9 mouse cellular contexts compared by ENCODE assay signal in genomic region chr9:106172527-106172926, GRCm38 (mm10). TPM values are rescaled to one million over a fixed set of nuclear protein-coding genes. Genes with fewer than 3 reads are reported as not detected.
DNase-seq lines count a peak whose midpoint lies in the region; ATAC-seq and TF ChIP-seq lines count a peak whose summit lies in the region.
"Had no signal": no experiment of that assay in that cellular context is flagged by ENCODE, and none has a peak within 500 bp of the region (broad histone marks: within the 10 kb centered on the region; RNA-seq: fewer than 3 reads in every experiment).

No protein-coding gene starts in this region.

- no peak overlapping the region; the same call in 1 of the 2 replicates for H3K27ac ChIP-seq in lung, embryonic 15.5 days
- no peak overlapping the region for H3K27ac ChIP-seq in embryonic fibroblast, embryonic 13.5 days (ENCODE audit: insufficient read depth, low read length)
- no peak overlapping the region for H3K27ac ChIP-seq in limb, embryonic 11.5 days (replicated peaks; ENCODE audit: low read depth, low read length)
- no peak overlapping the region for H3K27ac ChIP-seq in neural tube, embryonic 15.5 days (replicated peaks)

- 2% methylated on average over 3 of the region's 3 CpGs for WGBS in lung, embryonic 15.5 days
- WGBS in limb, embryonic 11.5 days: 50% methylated on average over 3 of the region's 3 CpGs
- 30% methylated on average over 3 of the region's 3 CpGs for WGBS in neural tube, embryonic 15.5 days

- peak overlapping the region; percentile 85 for H3K4me2 ChIP-seq in lung, embryonic 15.5 days
- peak overlapping the region; percentile 54 for H3K4me2 ChIP-seq in limb, embryonic 11.5 days (ENCODE audit: low read depth, severe bottlenecking)
- peak overlapping the region; percentile 62 for H3K4me2 ChIP-seq in neural tube, embryonic 15.5 days

- H3K4me1 ChIP-seq in lung, embryonic 15.5 days: peaks cover 29% of the 10 kb centered on the region
- H3K4me1 ChIP-seq in embryonic fibroblast, embryonic 13.5 days (ENCODE audit: control insufficient read depth, insufficient read depth, low read length): peaks cover 7% of the 10 kb centered on the region
- H3K4me1 ChIP-seq in limb, embryonic 11.5 days (ENCODE audit: control insufficient read depth, insufficient read depth, low read length): peaks cover 29% of the 10 kb centered on the region
- H3K4me1 ChIP-seq in neural tube, embryonic 15.5 days: peaks cover 48% of the 10 kb centered on the region

- DNase-seq in lung, adult 18-20 months: no peak
- no peak for DNase-seq in limb, embryonic 11.5 days (ENCODE audit: low spot score)
- no peak for DNase-seq in thymus, adult 18-20 months
- no peak for DNase-seq in cerebellum, postnatal 10 days
- DNase-seq in right cerebral cortex, postnatal 14 days: no peak
- DNase-seq: layer of hippocampus, postnatal 36 days had no signal

- peak overlapping the region; percentile 97 for H3K9ac ChIP-seq in lung, embryonic 15.5 days
- 0 out of 2 replicates have a peak overlapping the region, but pooled peaks have one; percentile 41 for H3K9ac ChIP-seq in limb, embryonic 11.5 days (ENCODE audit: low read length)
- peak overlapping the region; percentile 95; the same call in 1 of the 2 replicates for H3K9ac ChIP-seq in neural tube, embryonic 15.5 days (replicated peaks)

- H3K4me3 ChIP-seq in lung, embryonic 15.5 days: peak overlapping the region; percentile 89
- H3K4me3 ChIP-seq in embryonic fibroblast, embryonic 13.5 days (ENCODE audit: insufficient read depth, low read length): peak overlapping the region; percentile 87
- peak overlapping the region; percentile 91 for H3K4me3 ChIP-seq in limb, embryonic 11.5 days (ENCODE audit: low read depth, low read length)
- H3K4me3 ChIP-seq in neural tube, embryonic 15.5 days (replicated peaks): peak overlapping the region; percentile 97

- no peak for TF ChIP-seq POLR2A in embryonic fibroblast, embryonic 13.5 days (IDR thresholded peaks at IDR 0.05; ENCODE audit: low read depth, low read length)

- no peak for TF ChIP-seq CTCF in embryonic fibroblast, embryonic 13.5 days (IDR thresholded peaks at IDR 0.05; ENCODE audit: borderline replicate concordance, insufficient read depth, low read length)

- no peaks in the 10 kb centered on the region for H3K9me3 ChIP-seq in lung, embryonic 15.5 days
- H3K9me3 ChIP-seq in limb, embryonic 11.5 days (ENCODE audit: control insufficient read depth, low read length): no peaks in the 10 kb centered on the region
- no peaks in the 10 kb centered on the region for H3K9me3 ChIP-seq in neural tube, embryonic 15.5 days (replicated peaks)

- ATAC-seq in lung, embryonic 15.5 days (ENCODE audit: borderline replicate concordance, extremely low read depth, low FRiP score, low TSS enrichment): no peak
- ATAC-seq in limb, embryonic 11.5 days (ENCODE audit: insufficient number of reproducible peaks, low FRiP score, low TSS enrichment, low read depth): no peak
- ATAC-seq in neural tube, embryonic 15.5 days (ENCODE audit: low FRiP score): no peak

- H3K36me3 ChIP-seq in lung, embryonic 15.5 days: peaks cover 11% of the 10 kb centered on the region
- H3K36me3 ChIP-seq in limb, embryonic 11.5 days (ENCODE audit: control insufficient read depth, insufficient read depth, low read length): no peaks in the 10 kb centered on the region; the same call in 1 of the 2 replicates
- peaks cover 12% of the 10 kb centered on the region; the same call in 1 of the 2 replicates for H3K36me3 ChIP-seq in neural tube, embryonic 15.5 days

- H3K27me3 ChIP-seq in lung, embryonic 15.5 days: no peaks in the 10 kb centered on the region
- H3K27me3 ChIP-seq in limb, embryonic 11.5 days (ENCODE audit: control insufficient read depth, insufficient read depth, low read length): no peaks in the 10 kb centered on the region
- H3K27me3 ChIP-seq in neural tube, embryonic 15.5 days (replicated peaks): no peaks in the 10 kb centered on the region

RNA-seq across cellular contexts. Expression of gene Wdr82, which starts 1.8 kb away (rescaled TPM):
- polyA plus RNA-seq in lung, embryonic 15.5 days (2015; fragmentation: Nextera tagmentation; extraction: Ambion mirVana): 22.3 and 24.0 TPM in 2 replicates
- 94.0 and 120 TPM in 2 replicates for polyA plus RNA-seq in embryonic fibroblast, embryonic 13.5 days (2011; ENCODE audit: insufficient read length, low read depth, missing spikeins)
- polyA plus RNA-seq in limb, embryonic 11.5 days (2014; fragmentation: Nextera tagmentation; extraction: Ambion mirVana): 26.4 and 31.3 TPM in 2 replicates
- 28.6 and 32.1 TPM in 2 replicates for polyA plus RNA-seq in neural tube, embryonic 15.5 days (2015; fragmentation: Nextera tagmentation; extraction: Ambion mirVana)

RNA-seq across cellular contexts. Expression of gene Glyctk, which starts 14.6 kb away (rescaled TPM):
- polyA plus RNA-seq in lung, embryonic 15.5 days (2015; fragmentation: Nextera tagmentation; extraction: Ambion mirVana): 1.4 and 1.7 TPM in 2 replicates
- 1.2 and 2.0 TPM in 2 replicates for polyA plus RNA-seq in embryonic fibroblast, embryonic 13.5 days (2011; ENCODE audit: insufficient read length, low read depth, missing spikeins)
- polyA plus RNA-seq in limb, embryonic 11.5 days (2014; fragmentation: Nextera tagmentation; extraction: Ambion mirVana): 1.2 and 2.1 TPM in 2 replicates
- polyA plus RNA-seq in neural tube, embryonic 15.5 days (2015; fragmentation: Nextera tagmentation; extraction: Ambion mirVana): 2.3 and 2.7 TPM in 2 replicates

RNA-seq across cellular contexts. Expression of gene Ppm1m, which starts 27.0 kb away (rescaled TPM):
- polyA plus RNA-seq in lung, embryonic 15.5 days (2015; fragmentation: Nextera tagmentation; extraction: Ambion mirVana): 60.4 and 62.8 TPM in 2 replicates
- polyA plus RNA-seq in embryonic fibroblast, embryonic 13.5 days (2011; ENCODE audit: insufficient read length, low read depth, missing spikeins): 30.9 and 31.7 TPM in 2 replicates
- 42.2 and 42.4 TPM in 2 replicates for polyA plus RNA-seq in limb, embryonic 11.5 days (2014; fragmentation: Nextera tagmentation; extraction: Ambion mirVana)
- 16.9 and 20.5 TPM in 2 replicates for polyA plus RNA-seq in neural tube, embryonic 15.5 days (2015; fragmentation: Nextera tagmentation; extraction: Ambion mirVana)

RNA-seq across cellular contexts. Expression of gene Twf2, which starts 30.4 kb away (rescaled TPM):
- 73.7 and 76.4 TPM in 2 replicates for polyA plus RNA-seq in lung, embryonic 15.5 days (2015; fragmentation: Nextera tagmentation; extraction: Ambion mirVana)
- 16.7 and 17.6 TPM in 2 replicates for polyA plus RNA-seq in embryonic fibroblast, embryonic 13.5 days (2011; ENCODE audit: insufficient read length, low read depth, missing spikeins)
- 66.5 and 68.5 TPM in 2 replicates for polyA plus RNA-seq in limb, embryonic 11.5 days (2014; fragmentation: Nextera tagmentation; extraction: Ambion mirVana)
- polyA plus RNA-seq in neural tube, embryonic 15.5 days (2015; fragmentation: Nextera tagmentation; extraction: Ambion mirVana): 48.1 and 58.2 TPM in 2 replicates

RNA-seq across cellular contexts. Expression of gene Tlr9, which starts 49.9 kb away (rescaled TPM):
- polyA plus RNA-seq in lung, embryonic 15.5 days (2015; fragmentation: Nextera tagmentation; extraction: Ambion mirVana): 0.06 TPM in 1 of 2 replicates, not detected in the other
- not detected in 2 replicates for polyA plus RNA-seq in embryonic fibroblast, embryonic 13.5 days (2011; ENCODE audit: insufficient read length, low read depth, missing spikeins)
- not detected in 2 replicates for polyA plus RNA-seq in limb, embryonic 11.5 days (2014; fragmentation: Nextera tagmentation; extraction: Ambion mirVana)
- polyA plus RNA-seq in neural tube, embryonic 15.5 days (2015; fragmentation: Nextera tagmentation; extraction: Ambion mirVana): 0.05 TPM in 1 of 2 replicates, not detected in the other

Comparison
In these comparisons a context has a peak if more than half of its experiments do, and no peak if none do; other contexts are left out.
1. H3K9ac ChIP-seq: peak in every context shown above with its lines; median percentile 97 in lung, embryonic 15.5 days; 95 in neural tube, embryonic 15.5 days; 41 in limb, embryonic 11.5 days.